Mouse (Mus musculus): ENCODE data around the gene Rbm26. TPM values are rescaled to one million over a fixed set of nuclear protein-coding genes. Genes with fewer than 3 reads are reported as not detected.
A peak's percentile ranks its signal among the peaks of the same experiment; 100 is the strongest.

The Rbm26 gene
- total and polyA plus RNA-seq, 3 experiments: 27.9 to 73.5 (median 50.6) TPM

- peak; percentile 72 for DNase-seq (ENCODE audit: extremely low read depth)
- in situ Hi-C loops (cut with MboI; ENCODE audit: low pct_ligation_motif_present, low pct_unique_long_range_greater_than_20kb, low sequenced_read_pairs): no loop called here
Observed at GRCm38 (mm10) chr14:105198401-105198800, 21.3 kb upstream of the Rbm26 start.

GRCm38 (mm10) chr14:105194682-105195081 is 17.6 kb upstream of the Rbm26 start:
- no peak for DNase-seq (ENCODE audit: extremely low read depth)
- Histone ChIP-seq H3K9ac (ENCODE audit: insufficient read depth, low read depth) (no peak overlapping the region), H3K36me3 (replicated peaks in 1 of 2; ENCODE audit: control insufficient read depth in 1 of 2, insufficient read depth in 1 of 2, low read length in 1 of 2) (no peaks in the 10 kb centered on the region), H3K4me3 (replicated peaks in 1 of 3; ENCODE audit: low read depth in 2 of 3, low read length in 2 of 3, poor library complexity in 1 of 3) (no peak overlapping the region), H3K79me2 (replicated peaks; ENCODE audit: control insufficient read depth, extremely low read depth, insufficient read depth, poor library complexity, severe bottlenecking) (no peaks in the 10 kb centered on the region), H3K27ac (ENCODE audit: insufficient read depth, low read depth) (no peak overlapping the region), H3K4me1 (ENCODE audit: control insufficient read depth in 1 of 2, insufficient read depth in 2 of 2) (no peaks in the 10 kb centered on the region; a peak in 1 of 4 replicates), H3K4me2 (ENCODE audit: insufficient read depth, low read depth, poor library complexity, severe bottlenecking) (no peak overlapping the region), H3K27me3 (replicated peaks) (no peaks in the 10 kb centered on the region), H3K9me3 (replicated peaks; ENCODE audit: low read length) (no peaks in the 10 kb centered on the region)
- no peak for TF ChIP-seq MAX (IDR thresholded peaks at IDR 0.05; ENCODE audit: low read length)
- TF ChIP-seq ZC3H11A (IDR thresholded peaks at IDR 0.05; ENCODE audit: low read depth, low read length): no peak
- no peak for TF ChIP-seq MAZ (IDR thresholded peaks at IDR 0.05; ENCODE audit: low read depth, low read length)
- no peak for TF ChIP-seq CTCF (conservative IDR thresholded peaks at IDR 0.05 in 1 of 2, IDR thresholded peaks at IDR 0.05 in 1 of 2; ENCODE audit: low read depth in 2 of 2, low read length in 2 of 2)
- TF ChIP-seq GABPA (IDR thresholded peaks at IDR 0.05; ENCODE audit: insufficient replicate concordance, low read depth, low read length): no peak
- no peak for TF ChIP-seq MAFK (IDR thresholded peaks at IDR 0.05; ENCODE audit: insufficient replicate concordance, low read length)
- TF ChIP-seq BHLHE40 (IDR thresholded peaks at IDR 0.05; ENCODE audit: low read depth, low read length): no peak
- TF ChIP-seq ETS1 (conservative IDR thresholded peaks at IDR 0.05; ENCODE audit: low read depth, low read length): no peak
- no peak for TF ChIP-seq TCF12 (IDR thresholded peaks at IDR 0.05; ENCODE audit: low read depth, low read length)
- no peak for TF ChIP-seq PAX5 (IDR thresholded peaks at IDR 0.05; ENCODE audit: low read length)
- TF ChIP-seq ELF1 (IDR thresholded peaks at IDR 0.05; ENCODE audit: low read depth, low read length): no peak
- TF ChIP-seq KAT2A (IDR thresholded peaks at IDR 0.05; ENCODE audit: insufficient replicate concordance, low read length): no peak
- no peak for TF ChIP-seq JUN (IDR thresholded peaks at IDR 0.05; ENCODE audit: insufficient read depth, low read depth, low read length)
- in situ Hi-C loops (cut with MboI; ENCODE audit: low pct_ligation_motif_present, low pct_unique_long_range_greater_than_20kb, low sequenced_read_pairs): no loop called here
- dilution Hi-C loops (cut with MboI; ENCODE audit: extremely low pct_ligation_motif_present, extremely low pct_unique_long_range_greater_than_20kb, low sequenced_read_pairs): no loop called here

More at GRCm38 (mm10) chr14:105198401-105198800, 21.3 kb upstream of the Rbm26 start:
- Histone ChIP-seq H3K9me3 (replicated peaks; ENCODE audit: low read length) (no peaks in the 10 kb centered on the region), H3K79me2 (replicated peaks; ENCODE audit: control insufficient read depth, extremely low read depth, insufficient read depth, poor library complexity, severe bottlenecking) (no peaks in the 10 kb centered on the region), H3K9ac (ENCODE audit: insufficient read depth, low read depth) (no peak overlapping the region), H3K36me3 (replicated peaks in 1 of 2; ENCODE audit: control insufficient read depth in 1 of 2, insufficient read depth in 1 of 2, low read length in 1 of 2) (no peaks in the 10 kb centered on the region), H3K27me3 (replicated peaks) (no peaks in the 10 kb centered on the region), H3K27ac (ENCODE audit: insufficient read depth, low read depth) (no peak overlapping the region), H3K4me1 (ENCODE audit: control insufficient read depth in 1 of 2, insufficient read depth in 2 of 2) (no peaks in the 10 kb centered on the region), H3K4me2 (ENCODE audit: insufficient read depth, low read depth, poor library complexity, severe bottlenecking) (peak overlapping the region; percentile 22; the same call in 1 of the 2 replicates), H3K4me3 (replicated peaks in 1 of 3; ENCODE audit: low read depth in 2 of 3, low read length in 2 of 3, poor library complexity in 1 of 3) (no peak overlapping the region)
- TF ChIP-seq SMC3 (IDR thresholded peaks at IDR 0.05; ENCODE audit: low read depth, low read length): peak; percentile 57
- peak; percentile 53 to 74 for TF ChIP-seq CTCF (conservative IDR thresholded peaks at IDR 0.05 in 1 of 2, IDR thresholded peaks at IDR 0.05 in 1 of 2; ENCODE audit: low read depth in 2 of 2, low read length in 2 of 2)
- peak; percentile 50 for TF ChIP-seq RAD21 (IDR thresholded peaks at IDR 0.05; ENCODE audit: low read depth, low read length)
- TF ChIP-seq PAX5 (IDR thresholded peaks at IDR 0.05; ENCODE audit: low read length): no peak
- dilution Hi-C loops (cut with MboI; ENCODE audit: extremely low pct_ligation_motif_present, extremely low pct_unique_long_range_greater_than_20kb, low sequenced_read_pairs): no loop called here

Data from CH12.LX (cell line).